Mouse (Mus musculus) brain, embryonic 14.5 days (tissue): Measurements from ENCODE around the gene Cacna2d3. TPM values are rescaled to one million over a fixed set of nuclear protein-coding genes. Genes with fewer than 3 reads are reported as not detected.

Experiments
- DNase-seq: peaks from one replicate; pipeline ENCODE4 v3.0.0-alpha.2; 2011; ENCODE audit warnings: low read depth
- CTCF ChIP-seq: fragments of 200-500 bp; IDR thresholded peaks from 2 replicates; pipeline ENCODE4 v1.5.1; 2012; ENCODE audit warnings: inconsistent platforms, mild to moderate bottlenecking, moderate library complexity, borderline replicate concordance; ENCODE audit not compliant: insufficient read depth, insufficient read length; ENCODE audit errors: extremely low read depth
- POLR2A ChIP-seq: fragments of 200-500 bp; IDR thresholded peaks from 2 replicates; pipeline ENCODE4 v1.6.1; 2012; ENCODE audit warnings: mild to moderate bottlenecking, inconsistent platforms, borderline replicate concordance; ENCODE audit not compliant: poor library complexity, insufficient read depth, insufficient read length, severe bottlenecking; ENCODE audit errors: extremely low read depth
- polyA plus RNA-seq: library from polyadenylated mRNA; depleted of rRNA; stranded (reverse); fragments of >200 nt; gene quantifications from 2 replicates; pipeline ENCODE4 v1.2.3, GENCODE M21; 2012

Gene Cacna2d3
- polyA plus RNA-seq, 1 experiment = 32.5 TPM

DNA sequence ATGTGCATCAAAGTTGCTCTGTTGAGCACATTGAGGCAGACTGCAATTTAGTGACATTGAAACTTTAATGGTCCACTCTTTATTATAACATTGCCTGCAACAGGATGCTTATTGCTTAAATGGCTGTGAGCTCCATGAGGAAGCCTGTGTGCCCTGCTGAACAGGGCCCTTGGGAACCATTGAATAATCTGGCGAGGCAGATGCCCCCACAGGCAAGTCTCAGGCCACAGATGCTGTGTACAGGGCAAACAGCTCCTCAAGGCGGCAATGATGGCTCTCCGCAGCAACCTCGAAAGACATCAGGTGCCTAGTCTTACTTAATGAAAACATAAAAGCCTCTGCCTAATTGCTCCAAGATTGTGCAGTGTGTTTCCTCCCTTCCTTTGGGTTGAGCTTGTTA is 371.0 kb downstream of the Cacna2d3 start:
- TF ChIP-seq POLR2A = no peak
- no peak for TF ChIP-seq CTCF
- DNase-seq = peak; percentile 35

DNA sequence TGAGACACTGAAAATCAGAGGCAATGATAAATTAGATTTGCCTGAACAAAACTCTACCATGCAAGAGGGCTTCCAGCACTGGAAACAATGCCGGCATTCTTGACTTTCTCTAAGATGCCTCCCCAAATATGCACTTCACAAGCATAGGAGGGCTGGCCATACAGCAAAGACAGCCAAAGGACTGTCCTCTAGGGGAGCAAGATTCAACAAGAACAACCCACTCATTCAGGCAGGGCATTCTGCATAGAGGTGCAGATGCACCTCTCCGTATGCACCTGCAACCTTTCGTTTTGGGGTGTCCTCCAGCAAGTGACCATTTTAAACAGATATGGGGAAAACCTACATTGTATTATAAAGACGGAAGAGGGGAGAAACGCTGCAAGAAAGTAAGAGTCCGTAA is 380.1 kb downstream of the Cacna2d3 start:
- DNase-seq = no peak
- TF ChIP-seq POLR2A (no peak), CTCF (peak; percentile 0; the same call in 1 of the 2 replicates)

DNA sequence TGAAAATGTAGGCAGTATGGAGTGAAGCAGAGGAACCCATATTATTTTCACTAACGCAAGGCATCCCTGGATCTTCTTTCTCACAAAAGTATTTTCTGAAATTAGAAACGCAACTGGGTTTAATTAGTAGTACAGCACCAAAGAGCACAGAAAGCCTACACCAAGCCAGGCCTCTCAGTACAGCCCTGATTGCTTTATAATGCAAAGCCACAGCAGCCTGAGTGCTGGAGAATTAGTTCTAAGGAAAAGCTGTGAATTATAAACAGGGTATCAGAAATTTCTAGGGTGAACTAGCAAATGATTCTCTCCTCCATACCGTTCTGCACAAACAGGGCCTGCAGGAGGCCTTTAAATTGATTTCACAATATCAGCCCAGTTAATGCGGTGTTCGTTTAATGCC is 380.9 kb downstream of the Cacna2d3 start:
- TF ChIP-seq POLR2A = no peak
- TF ChIP-seq CTCF = no peak
- peak; percentile 73 for DNase-seq

DNA sequence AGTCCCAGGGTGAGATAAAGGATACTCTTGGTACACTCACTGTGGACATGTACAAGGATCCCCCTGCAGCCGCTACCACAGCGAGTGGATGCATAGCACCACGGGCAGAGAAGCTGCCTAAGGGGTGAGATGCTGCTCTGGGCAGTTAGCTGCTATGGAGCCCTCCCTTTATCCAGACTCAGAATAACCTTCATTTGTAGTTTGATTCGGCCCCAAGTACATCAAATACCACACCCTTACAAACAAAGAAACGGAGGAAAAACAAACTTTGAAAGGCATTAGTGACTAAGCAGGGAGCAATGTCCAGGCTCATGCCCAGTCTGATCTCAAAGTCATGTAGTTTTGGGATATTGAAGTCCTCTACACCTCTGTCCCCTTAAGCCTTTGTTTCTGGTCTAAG is 386.8 kb downstream of the Cacna2d3 start:
- TF ChIP-seq POLR2A (no peak), CTCF (no peak)
- no peak for DNase-seq

DNA sequence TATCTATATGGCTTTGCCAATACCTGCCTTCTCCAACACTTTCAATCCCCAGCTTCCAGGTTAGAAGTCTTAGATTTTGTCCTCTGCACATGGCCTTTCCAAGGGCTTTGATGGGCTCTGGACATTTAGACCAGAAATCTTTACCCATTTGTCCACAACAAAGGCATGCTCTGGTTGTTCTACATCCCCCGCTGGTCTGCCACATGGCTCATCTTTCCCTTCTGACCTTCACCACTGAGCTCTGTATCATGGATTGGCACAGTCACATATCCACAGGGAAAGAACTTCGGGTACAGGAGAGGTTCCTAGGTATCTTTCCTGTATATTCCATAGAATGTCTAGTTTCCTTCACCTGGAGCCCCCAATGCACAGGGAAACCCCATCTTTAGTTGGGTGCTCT is 387.4 kb downstream of the Cacna2d3 start:
- no peak for DNase-seq
- TF ChIP-seq CTCF (no peak), POLR2A (no peak)

DNA sequence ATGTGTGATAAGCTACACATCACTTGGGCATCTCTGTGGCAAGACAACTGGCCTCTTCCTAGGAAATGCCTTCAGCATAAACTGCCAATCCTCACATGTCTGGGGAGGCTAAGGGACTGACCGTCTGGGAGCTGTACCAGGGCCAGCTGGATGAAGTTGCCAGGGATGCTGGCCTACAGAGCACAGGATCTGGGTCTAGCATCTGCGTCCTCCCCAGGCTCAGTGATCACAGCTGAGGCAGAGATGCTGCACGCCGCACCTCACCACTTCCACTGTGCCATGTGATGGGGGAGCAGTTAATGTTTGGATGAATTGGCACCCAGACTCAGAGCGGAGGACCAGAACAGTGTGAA is 397.3 kb downstream of the Cacna2d3 start:
- DNase-seq = peak; percentile 33
- TF ChIP-seq POLR2A (no peak), CTCF (no peak)

DNA sequence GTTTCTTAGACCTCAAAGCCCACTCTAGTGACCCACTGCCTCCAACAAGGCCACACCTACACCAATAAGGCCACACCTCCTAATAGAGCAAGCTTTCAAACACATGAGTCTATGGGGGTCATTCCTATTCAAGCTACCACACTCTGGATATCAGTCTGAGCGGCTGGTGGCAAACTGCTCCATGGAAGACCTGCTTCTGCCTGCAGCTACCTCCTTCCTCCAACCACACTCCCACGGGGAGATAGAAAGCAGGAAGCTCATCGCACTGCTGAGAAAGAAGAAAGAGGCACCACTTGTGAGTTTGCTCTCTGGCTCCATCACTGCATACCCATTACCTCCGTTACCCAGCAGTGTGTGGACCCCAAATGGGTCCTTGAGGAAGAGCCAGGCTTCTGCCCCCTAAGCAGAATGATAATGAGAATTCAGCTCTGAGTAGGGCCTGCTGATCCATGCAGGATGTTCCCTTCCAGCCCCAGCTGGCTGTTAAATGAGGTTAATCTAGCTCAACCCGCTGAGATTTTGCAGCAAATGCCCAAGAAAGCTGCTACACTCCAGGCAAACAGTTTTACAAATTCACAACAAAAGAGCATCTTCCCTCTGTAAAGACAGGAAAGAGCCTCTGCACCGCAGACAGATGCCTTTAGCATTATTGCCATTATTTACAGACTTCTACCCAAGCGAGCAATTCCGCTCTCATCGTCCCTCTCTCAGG is 397.8 kb downstream of the Cacna2d3 start:
- DNase-seq = peak; percentile 36
- TF ChIP-seq CTCF (no peak), POLR2A (no peak)

DNA sequence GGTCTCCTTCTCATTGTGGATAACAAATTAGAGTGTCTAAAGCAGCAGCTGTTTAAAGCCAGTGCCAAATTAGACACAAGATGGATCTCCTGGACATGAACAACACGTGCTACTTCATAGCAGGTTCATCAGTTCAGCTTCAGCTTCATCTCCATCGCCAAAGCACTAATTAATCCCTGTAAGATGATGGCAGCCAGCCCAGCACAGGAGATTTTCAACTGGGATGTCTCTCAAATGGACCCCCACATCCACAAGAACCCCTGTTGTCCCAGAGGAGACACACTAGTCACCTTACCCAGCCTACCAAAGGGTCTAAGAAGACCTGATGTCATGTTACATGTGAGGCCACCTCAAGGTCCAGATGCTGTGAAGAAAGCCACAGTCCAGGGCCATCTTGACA is 408.2 kb downstream of the Cacna2d3 start:
- peak; percentile 32 for DNase-seq

DNA sequence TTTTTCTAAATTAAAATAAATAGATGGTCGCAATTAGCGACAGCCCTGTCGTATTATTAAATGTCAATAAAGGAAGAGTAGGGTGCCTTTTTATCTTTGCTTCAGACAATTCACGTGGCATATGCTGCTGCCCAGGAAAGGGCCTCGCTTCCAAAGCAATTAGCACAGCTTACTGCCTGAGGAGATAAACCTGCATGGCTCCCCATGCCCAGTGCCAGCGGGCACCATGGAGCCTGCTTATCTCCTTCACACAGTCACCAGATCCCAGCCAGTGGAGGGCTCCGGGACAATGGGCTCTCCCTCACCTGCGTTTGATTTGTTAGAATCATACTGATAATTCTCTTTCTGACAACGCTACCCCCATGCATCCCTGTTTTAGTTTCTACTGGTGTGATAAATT is 416.0 kb downstream of the Cacna2d3 start:
- peak; percentile 83 for DNase-seq
- TF ChIP-seq CTCF = no peak
- TF ChIP-seq POLR2A = no peak

More for the DNA sequence above, 408.2 kb downstream of the Cacna2d3 start:
- TF ChIP-seq POLR2A = no peak

DNA sequence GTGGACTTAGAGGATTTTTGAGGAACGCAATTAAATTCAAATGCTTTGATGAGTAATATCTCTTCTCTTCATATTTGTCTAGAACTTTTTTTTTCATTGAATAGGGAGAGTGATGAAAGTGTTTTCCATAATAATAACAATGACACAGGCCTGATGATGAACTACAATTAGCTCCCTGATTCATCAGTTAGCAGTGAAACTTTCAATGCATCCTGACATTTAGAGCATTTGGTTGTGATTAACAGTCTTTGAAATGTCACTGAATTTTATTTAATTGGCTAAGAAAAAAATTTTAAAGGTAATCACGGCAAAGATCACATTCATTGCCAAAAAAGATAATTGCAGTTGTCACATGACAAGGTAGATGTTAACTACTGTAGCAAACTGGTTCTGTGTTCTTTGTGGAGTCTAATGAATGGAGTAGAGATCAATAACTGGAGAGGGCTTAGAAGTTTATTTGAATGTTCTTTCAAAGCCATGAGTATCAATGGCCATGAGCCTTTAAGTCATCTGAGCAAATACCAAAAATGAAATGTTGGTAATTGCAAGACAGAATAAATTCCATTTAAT is 425.4 kb downstream of the Cacna2d3 start:
- TF ChIP-seq POLR2A = no peak
- no peak for TF ChIP-seq CTCF
- peak; percentile 37 for DNase-seq

DNA sequence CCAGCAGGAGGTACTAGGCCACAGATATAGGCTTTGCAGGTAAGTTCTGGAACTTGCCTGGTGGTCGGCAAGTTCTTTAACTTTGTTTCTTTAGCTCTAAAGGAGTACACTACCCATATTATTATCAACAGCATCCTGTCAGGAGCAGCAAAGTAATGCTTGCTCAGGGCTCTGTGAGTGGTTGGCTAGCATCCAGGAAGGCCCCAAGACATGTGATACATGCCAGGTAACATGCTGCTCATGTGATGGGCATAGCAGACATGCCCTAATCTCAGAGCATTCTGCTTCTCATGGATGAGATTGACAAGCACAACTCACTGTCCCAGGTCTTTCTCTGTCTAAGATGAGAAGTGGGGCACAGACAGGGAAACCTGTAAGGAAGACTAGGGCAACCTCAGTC is 442.8 kb downstream of the Cacna2d3 start:
- no peak for DNase-seq
- TF ChIP-seq POLR2A (no peak), CTCF (no peak)

DNA sequence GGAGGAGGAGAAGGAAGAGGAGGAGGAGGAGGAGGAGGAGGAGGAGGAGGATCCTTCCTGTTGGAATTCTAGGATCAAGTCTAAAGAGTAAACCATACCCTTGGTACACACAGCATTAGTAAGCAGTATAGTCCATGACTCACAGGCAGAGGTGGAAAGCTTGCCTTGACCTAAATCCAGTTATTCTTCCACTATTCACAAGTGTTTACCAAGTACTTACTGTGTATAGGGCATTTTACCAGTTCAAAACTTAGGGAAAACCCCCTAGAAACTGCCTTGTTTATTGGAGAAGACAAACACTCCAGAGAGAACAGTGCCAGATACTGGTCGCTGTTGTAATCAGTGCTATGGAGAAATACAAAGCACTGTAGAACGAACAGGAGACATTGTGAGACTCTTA is 443.3 kb downstream of the Cacna2d3 start:
- TF ChIP-seq POLR2A (no peak), CTCF (no peak)
- DNase-seq = no peak
